Mouse (Mus musculus): ENCODE results near the gene Car15. TPM values are rescaled to one million over a fixed set of nuclear protein-coding genes. Genes with fewer than 3 reads are reported as not detected.

The Car15 gene
- polyA plus RNA-seq, 1 experiment from 2014 or later = 4.3 TPM

GRCm38 (mm10) chr16:17843701-17844365 lies 5.7 kb upstream of the Car15 start:
- Histone ChIP-seq H3K27ac (ENCODE audit: low read depth, low read length) (no peak overlapping the region), H3K4me1 (replicated peaks; ENCODE audit: control insufficient read depth, insufficient read depth, low read length) (no peaks in the 10 kb centered on the region), H3K9me3 (ENCODE audit: control insufficient read depth, low read length) (no peaks in the 10 kb centered on the region), H3K4me2 (ENCODE audit: low read depth, low read length, severe bottlenecking) (no peak overlapping the region), H3K9ac (ENCODE audit: low read length) (no peak overlapping the region), H3K36me3 (ENCODE audit: control insufficient read depth, insufficient read depth, low read length) (peaks cover 25% of the 10 kb centered on the region; the same call in 1 of the 2 replicates), H3K4me3 (ENCODE audit: low read depth, low read length) (no peak overlapping the region), H3K27me3 (ENCODE audit: control insufficient read depth, insufficient read depth, low read length) (no peaks in the 10 kb centered on the region)
- 95% methylated on average over 10 of the region's 10 CpGs for WGBS
- DNase-seq (ENCODE audit: low spot score) (no peak), ATAC-seq (replicated peaks; ENCODE audit: low FRiP score) (no peak)

GRCm38 (mm10) chr16:17842437-17842836 lies 4.3 kb upstream of the Car15 start:
- 91% methylated on average over 7 of the region's 7 CpGs for WGBS

GRCm38 (mm10) chr16:17839976-17840375 lies 1.8 kb upstream of the Car15 start:
- Histone ChIP-seq H3K4me2 (ENCODE audit: low read depth, low read length, severe bottlenecking) (no peak overlapping the region), H3K27ac (ENCODE audit: low read depth, low read length) (no peak overlapping the region), H3K36me3 (ENCODE audit: control insufficient read depth, insufficient read depth, low read length) (peaks cover 19% of the 10 kb centered on the region; the same call in 1 of the 2 replicates), H3K9me3 (ENCODE audit: control insufficient read depth, low read length) (no peaks in the 10 kb centered on the region), H3K4me3 (ENCODE audit: low read depth, low read length) (no peak overlapping the region), H3K27me3 (ENCODE audit: control insufficient read depth, insufficient read depth, low read length) (peaks cover 13% of the 10 kb centered on the region), H3K4me1 (replicated peaks; ENCODE audit: control insufficient read depth, insufficient read depth, low read length) (no peaks in the 10 kb centered on the region), H3K9ac (ENCODE audit: low read length) (no peak overlapping the region)
- DNase-seq (ENCODE audit: low spot score) (no peak), ATAC-seq (replicated peaks; ENCODE audit: low FRiP score) (no peak)
- WGBS = 87% methylated on average over 4 of the region's 4 CpGs

More at GRCm38 (mm10) chr16:17842437-17842836, 4.3 kb upstream of the Car15 start:
- DNase-seq (ENCODE audit: low spot score) = no peak
- Histone ChIP-seq H3K4me3 (ENCODE audit: low read depth, low read length) (no peak overlapping the region), H3K27ac (ENCODE audit: low read depth, low read length) (no peak overlapping the region), H3K9ac (ENCODE audit: low read length) (no peak overlapping the region), H3K4me2 (ENCODE audit: low read depth, low read length, severe bottlenecking) (no peak overlapping the region), H3K36me3 (ENCODE audit: control insufficient read depth, insufficient read depth, low read length) (peaks cover 23% of the 10 kb centered on the region; the same call in 1 of the 2 replicates), H3K4me1 (replicated peaks; ENCODE audit: control insufficient read depth, insufficient read depth, low read length) (no peaks in the 10 kb centered on the region), H3K9me3 (ENCODE audit: control insufficient read depth, low read length) (no peaks in the 10 kb centered on the region), H3K27me3 (ENCODE audit: control insufficient read depth, insufficient read depth, low read length) (no peaks in the 10 kb centered on the region; the same call in 1 of the 2 replicates)
- ATAC-seq (replicated peaks; ENCODE audit: low FRiP score) = no peak

GRCm38 (mm10) chr16:17835481-17835880 lies 2.7 kb downstream of the Car15 start:
- Histone ChIP-seq H3K4me3 (ENCODE audit: low read depth, low read length) (no peak overlapping the region), H3K9ac (ENCODE audit: low read length) (no peak overlapping the region), H3K9me3 (ENCODE audit: control insufficient read depth, low read length) (no peaks in the 10 kb centered on the region), H3K27ac (ENCODE audit: low read depth, low read length) (no peak overlapping the region), H3K4me2 (ENCODE audit: low read depth, low read length, severe bottlenecking) (no peak overlapping the region), H3K4me1 (replicated peaks; ENCODE audit: control insufficient read depth, insufficient read depth, low read length) (no peaks in the 10 kb centered on the region; the same call in 1 of the 2 replicates), H3K36me3 (ENCODE audit: control insufficient read depth, insufficient read depth, low read length) (no peaks in the 10 kb centered on the region; the same call in 1 of the 2 replicates), H3K27me3 (ENCODE audit: control insufficient read depth, insufficient read depth, low read length) (peaks cover 57% of the 10 kb centered on the region)
- WGBS = 49% methylated on average over 13 of the region's 13 CpGs
- DNase-seq (ENCODE audit: low spot score) (no peak), ATAC-seq (replicated peaks; ENCODE audit: low FRiP score) (no peak)

GRCm38 (mm10) chr16:17834543-17834942 lies 3.6 kb downstream of the Car15 start:
- ATAC-seq (replicated peaks; ENCODE audit: low FRiP score) = no peak
- Histone ChIP-seq H3K36me3 (ENCODE audit: control insufficient read depth, insufficient read depth, low read length) (no peaks in the 10 kb centered on the region; the same call in 1 of the 2 replicates), H3K27me3 (ENCODE audit: control insufficient read depth, insufficient read depth, low read length) (peaks cover 62% of the 10 kb centered on the region), H3K4me2 (ENCODE audit: low read depth, low read length, severe bottlenecking) (peak overlapping the region; percentile 91; the same call in 1 of the 2 replicates), H3K9me3 (ENCODE audit: control insufficient read depth, low read length) (no peaks in the 10 kb centered on the region), H3K9ac (ENCODE audit: low read length) (no peak overlapping the region), H3K27ac (ENCODE audit: low read depth, low read length) (no peak overlapping the region), H3K4me1 (replicated peaks; ENCODE audit: control insufficient read depth, insufficient read depth, low read length) (no peaks in the 10 kb centered on the region; the same call in 1 of the 2 replicates), H3K4me3 (ENCODE audit: low read depth, low read length) (peak overlapping the region; percentile 47)
- WGBS = 50% methylated on average over 7 of the region's 7 CpGs
- no peak for DNase-seq (ENCODE audit: low spot score)

GRCm38 (mm10) chr16:17833681-17834399 lies 4.3 kb downstream of the Car15 start:
- Histone ChIP-seq H3K27me3 (ENCODE audit: control insufficient read depth, insufficient read depth, low read length) (peaks cover 62% of the 10 kb centered on the region), H3K36me3 (ENCODE audit: control insufficient read depth, insufficient read depth, low read length) (no peaks in the 10 kb centered on the region; the same call in 1 of the 2 replicates), H3K4me1 (replicated peaks; ENCODE audit: control insufficient read depth, insufficient read depth, low read length) (no peaks in the 10 kb centered on the region; the same call in 1 of the 2 replicates), H3K27ac (ENCODE audit: low read depth, low read length) (no peak overlapping the region), H3K9ac (ENCODE audit: low read length) (peak overlapping the region; percentile 32), H3K4me3 (ENCODE audit: low read depth, low read length) (peak overlapping the region; percentile 47), H3K4me2 (ENCODE audit: low read depth, low read length, severe bottlenecking) (peak overlapping the region; percentile 91), H3K9me3 (ENCODE audit: control insufficient read depth, low read length) (no peaks in the 10 kb centered on the region)
- ATAC-seq (replicated peaks; ENCODE audit: low FRiP score) = peak; percentile 58; the same call in 1 of the 2 replicates
- DNase-seq (ENCODE audit: low spot score) = peak; percentile 76
- WGBS = under 1% methylated on average over 86 of the region's 103 CpGs

GRCm38 (mm10) chr16:17833321-17833680 lies 4.9 kb downstream of the Car15 start:
- Histone ChIP-seq H3K9ac (ENCODE audit: low read length) (peak overlapping the region; percentile 32), H3K36me3 (ENCODE audit: control insufficient read depth, insufficient read depth, low read length) (no peaks in the 10 kb centered on the region), H3K4me2 (ENCODE audit: low read depth, low read length, severe bottlenecking) (peak overlapping the region; percentile 91), H3K4me3 (ENCODE audit: low read depth, low read length) (peak overlapping the region; percentile 47), H3K4me1 (replicated peaks; ENCODE audit: control insufficient read depth, insufficient read depth, low read length) (no peaks in the 10 kb centered on the region; the same call in 1 of the 2 replicates), H3K27ac (ENCODE audit: low read depth, low read length) (no peak overlapping the region), H3K27me3 (ENCODE audit: control insufficient read depth, insufficient read depth, low read length) (peaks cover 62% of the 10 kb centered on the region), H3K9me3 (ENCODE audit: control insufficient read depth, low read length) (no peaks in the 10 kb centered on the region)
- DNase-seq (ENCODE audit: low spot score) (peak; percentile 76), ATAC-seq (replicated peaks; ENCODE audit: low FRiP score) (peak; percentile 34)
- WGBS = under 1% methylated on average over 36 of the region's 37 CpGs

GRCm38 (mm10) chr16:17832821-17833220 lies 5.3 kb downstream of the Car15 start, which contains the start of gene B830017H08Rik:
TSS of gene B830017H08Rik (plus strand) at chr16:17833121.
- H3K4me2 ChIP-seq (ENCODE audit: low read depth, low read length, severe bottlenecking) = peak within 1 kb of the TSS; percentile 91
- peak within 1 kb of the TSS; percentile 32 for H3K9ac ChIP-seq (ENCODE audit: low read length)
- no peaks in the 10 kb centered on the region for H3K36me3 ChIP-seq (ENCODE audit: control insufficient read depth, insufficient read depth, low read length)
- H3K9me3 ChIP-seq (ENCODE audit: control insufficient read depth, low read length) = no peaks in the 10 kb centered on the region
- 16% methylated on average over 7 of the region's 7 CpGs for WGBS
- peak within 1 kb of the TSS; percentile 47 for H3K4me3 ChIP-seq (ENCODE audit: low read depth, low read length)
- H3K4me1 ChIP-seq (replicated peaks; ENCODE audit: control insufficient read depth, insufficient read depth, low read length) = no peaks in the 10 kb centered on the region; the same call in 1 of the 2 replicates
- no peak for ATAC-seq (replicated peaks; ENCODE audit: low FRiP score)
- DNase-seq (ENCODE audit: low spot score) = no peak
- no peak within 1 kb of the TSS for H3K27ac ChIP-seq (ENCODE audit: low read depth, low read length)
- peaks cover 62% of the 10 kb centered on the region for H3K27me3 ChIP-seq (ENCODE audit: control insufficient read depth, insufficient read depth, low read length)
